ENCODE assay signal across 16 mouse cellular contexts in genomic region chr3:115846153-115846552, GRCm38 (mm10). TPM values are rescaled to one million over a fixed set of nuclear protein-coding genes. Genes with fewer than 3 reads are reported as not detected.
DNase-seq lines count a peak whose midpoint lies in the region; ATAC-seq lines count a peak whose summit lies in the region.
"Had no signal": no experiment of that assay in that cellular context is flagged by ENCODE, and none has a peak within 500 bp of the region (broad histone marks: within the 10 kb centered on the region; RNA-seq: fewer than 3 reads in every experiment).

No protein-coding gene starts in this region.

- ATAC-seq in common myeloid progenitor, adult 5-6 weeks (replicated peaks; ENCODE audit: low read depth, poor library complexity, severe bottlenecking), result peak; percentile 58
- peak; percentile 92 for ATAC-seq in granulocyte monocyte progenitor cell, adult 5-6 weeks (replicated peaks; ENCODE audit: poor library complexity, severe bottlenecking)
- ATAC-seq: CD4-positive, CD25-positive, alpha-beta regulatory T cell, adult 4 months; intestine, embryonic 15.5 days had no signal

- peak; percentile 31 for DNase-seq in heart, adult 11 months
- DNase-seq in heart, postnatal 10 days, result no peak
- DNase-seq in 416B (ENCODE audit: low read depth), result peak; percentile 76
- DNase-seq in cerebellum, adult 11 months, result no peak
- DNase-seq in natural killer cell, adult 2 months (ENCODE audit: low spot score in 2 of 2), result no peak
- DNase-seq: adrenal gland, adult 8-10 months; B cell, adult 2 months; cerebellum, adult 8-10 months; gastrocnemius, adult 2 months; gastrocnemius, postnatal 36 days; heart, adult 2 months; kidney, adult 18-20 months had no signal

- intact Hi-C loops in heart, postnatal 10 days (cut with DNase I), result no loop called here

RNA-seq across cellular contexts. Expression of gene Dph5, which starts 41.5 kb away (rescaled TPM):
- total RNA-seq in heart, postnatal 10 days (2021), result 1 to 10 TPM; 9.6 to 9.8 TPM
- 66.7 and 76.1 TPM in 2 replicates for total RNA-seq in common myeloid progenitor, adult 5-6 weeks (2017)
- total RNA-seq in granulocyte monocyte progenitor cell, adult 5-6 weeks (2014; fragmentation: Nextera tagmentation), result 30.6 and 36.2 TPM in 2 replicates
- total RNA-seq in granulocyte monocyte progenitor cell, adult 5-6 weeks (2017), result 50.4 and 58.8 TPM in 2 replicates

Comparison
In these comparisons a context has a peak if more than half of its experiments do, and no peak if none do; other contexts are left out.
1. DNase-seq: peak in heart, adult 11 months (single experiment) and 416B (single experiment); none in heart, postnatal 10 days (0 of 2), cerebellum, adult 11 months (single experiment) and natural killer cell, adult 2 months (0 of 2).